Mouse (Mus musculus): Measurements from ENCODE around the gene Rgs7.

GRCm38 (mm10) chr1:175540700-175541099 lies 48.4 kb upstream of the Rgs7 start:
- TF ChIP-seq CTCF (IDR thresholded peaks at IDR 0.05; ENCODE audit: control insufficient read depth, insufficient read depth, insufficient read length), result no peak
- TF ChIP-seq MYOD1 (IDR thresholded peaks at IDR 0.05; ENCODE audit: control insufficient read depth, insufficient read length, low read depth), result no peak
- no peak for TF ChIP-seq MAX (IDR thresholded peaks at IDR 0.05)
- no peak for TF ChIP-seq USF1 (IDR thresholded peaks at IDR 0.05; ENCODE audit: low read depth)
- TF ChIP-seq MYOG (IDR thresholded peaks at IDR 0.05; ENCODE audit: control insufficient read depth, extremely low read depth, insufficient read length), result no peak
- no peak for TF ChIP-seq FOSL1 (IDR thresholded peaks at IDR 0.05; ENCODE audit: insufficient read depth, low read length, poor library complexity, severe bottlenecking)
- TF ChIP-seq CEBPB (IDR thresholded peaks at IDR 0.05; ENCODE audit: low read depth), result no peak

All from C2C12 (cell line).